ENCODE assay signal across 8 mouse cellular contexts in the genomic region with DNA sequence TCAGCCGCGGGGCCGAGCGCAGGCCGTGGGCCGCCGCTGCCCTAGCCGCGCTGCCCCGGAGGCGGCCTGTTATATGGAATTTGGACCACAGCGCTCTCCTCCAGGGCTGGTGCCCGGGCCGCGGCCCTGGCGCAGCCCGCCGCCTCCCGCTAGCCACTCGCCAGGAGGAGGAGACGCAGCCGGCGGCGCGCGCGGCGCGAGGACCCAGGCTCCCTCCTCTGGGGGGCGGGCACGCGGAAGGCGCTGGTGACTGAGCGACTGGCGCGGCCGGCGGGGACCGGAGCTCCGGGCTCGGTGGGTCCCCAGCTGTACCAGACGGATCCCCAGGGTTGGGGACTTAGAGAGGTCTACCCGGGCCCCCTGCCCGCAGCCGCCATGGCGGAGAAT. TPM values are rescaled to one million over a fixed set of nuclear protein-coding genes. Genes with fewer than 3 reads are reported as not detected.
DNase-seq lines count a peak whose midpoint lies in the region; ATAC-seq and TF ChIP-seq lines count a peak whose summit lies in the region.

No protein-coding gene starts in this region.

- no peaks in the 10 kb centered on the region for H3K27me3 ChIP-seq in ES-Bruce4 (ENCODE audit: control insufficient read depth, insufficient read depth, low read length, poor library complexity, severe bottlenecking)
- H3K27me3 ChIP-seq in forebrain, embryonic 10.5 days (ENCODE audit: poor library complexity, severe bottlenecking): no peaks in the 10 kb centered on the region

- peak; percentile 58 for DNase-seq in forebrain, embryonic 10.5 days (ENCODE audit: extremely low spot score, low spot score)
- peak; percentile 86 for DNase-seq in heart, postnatal 4 days
- DNase-seq in layer of hippocampus, postnatal 25 days (ENCODE audit: extremely low spot score in 1 of 2, low spot score in 1 of 2): peak; percentile 66 to 77
- peak; percentile 80 to 85 for DNase-seq in spleen, adult 18-20 months

- H3K27ac ChIP-seq in ES-Bruce4 (ENCODE audit: insufficient read depth, low read length) (peak overlapping the region; percentile 48), macrophage (peak overlapping the region; percentile 99)
- peak overlapping the region; percentile 99 for H3K27ac ChIP-seq in bone marrow macrophage, adult 2 months (ENCODE audit: insufficient read depth, low read depth, low read length)
- peak overlapping the region; percentile 99 for H3K27ac ChIP-seq in forebrain, embryonic 10.5 days

- peaks cover 2% of the 10 kb centered on the region for H3K4me1 ChIP-seq in ES-Bruce4 (ENCODE audit: control insufficient read depth, insufficient read depth, low read length)
- H3K4me1 ChIP-seq in bone marrow macrophage, adult 2 months (ENCODE audit: control insufficient read depth, insufficient read depth, low read length): peaks cover 16% of the 10 kb centered on the region
- H3K4me1 ChIP-seq in forebrain, embryonic 10.5 days: peaks cover 64% of the 10 kb centered on the region

- no peak for ATAC-seq in megakaryocyte-erythroid progenitor cell, adult 5-6 weeks (replicated peaks; ENCODE audit: low FRiP score, low TSS enrichment, poor library complexity, severe bottlenecking)

- under 1% methylated on average over 46 of the region's 46 CpGs for WGBS in forebrain, embryonic 10.5 days
- under 1% methylated on average over 34 of the region's 46 CpGs for WGBS in macrophage (ENCODE audit: missing documents)

- peaks cover 46% of the 10 kb centered on the region for H3K79me2 ChIP-seq in macrophage (ENCODE audit: inconsistent target)

- TF ChIP-seq CTCF in ES-Bruce4 (IDR thresholded peaks at IDR 0.05; ENCODE audit: low read depth, low read length): no peak
- no peak for TF ChIP-seq CTCF in bone marrow macrophage, adult 2 months (IDR thresholded peaks at IDR 0.05; ENCODE audit: low read depth, low read length)

- H3K9ac ChIP-seq in ES-Bruce4 (ENCODE audit: low read depth, poor library complexity, severe bottlenecking): peak overlapping the region; percentile 94

- no peak for TF ChIP-seq EP300 in ES-Bruce4 (IDR thresholded peaks at IDR 0.05; ENCODE audit: insufficient read depth, low read depth, low read length)

- H3K36me3 ChIP-seq in ES-Bruce4 (ENCODE audit: control insufficient read depth, insufficient read depth, low read length, poor library complexity, severe bottlenecking) (no peaks in the 10 kb centered on the region), macrophage (ENCODE audit: inconsistent target) (no peaks in the 10 kb centered on the region)
- peaks cover 29% of the 10 kb centered on the region for H3K36me3 ChIP-seq in forebrain, embryonic 10.5 days (replicated peaks)

- no peak for TF ChIP-seq POLR2A in ES-Bruce4 (IDR thresholded peaks at IDR 0.05; ENCODE audit: insufficient read depth, low read length)
- no peak for TF ChIP-seq POLR2A in bone marrow macrophage, adult 2 months (IDR thresholded peaks at IDR 0.05; ENCODE audit: borderline replicate concordance, low read depth, low read length)

- H3K4me3 ChIP-seq in ES-Bruce4 (ENCODE audit: low read depth, low read length) (peak overlapping the region; percentile 87), macrophage (ENCODE audit: inconsistent target) (peak overlapping the region; percentile 92)
- peak overlapping the region; percentile 67 for H3K4me3 ChIP-seq in bone marrow macrophage, adult 2 months (ENCODE audit: insufficient read depth, low read length)
- peak overlapping the region; percentile 96 for H3K4me3 ChIP-seq in forebrain, embryonic 10.5 days

- no peaks in the 10 kb centered on the region for H3K9me3 ChIP-seq in ES-Bruce4 (replicated peaks; ENCODE audit: control insufficient read depth, insufficient read depth, low read length, poor library complexity, severe bottlenecking)
- no peaks in the 10 kb centered on the region for H3K9me3 ChIP-seq in forebrain, embryonic 10.5 days

RNA-seq across cellular contexts. Expression of a gene that starts 0.6 kb away (rescaled TPM):
- polyA plus RNA-seq in ES-Bruce4 (2011; ENCODE audit: insufficient read depth, insufficient read length, low read depth, missing spikeins) (14.2 and 16.3 TPM in 2 replicates), macrophage (2018) (33.5 to 58.8 TPM (median 46.5 TPM) in 3 replicates)
- 66.3 and 69.0 TPM in 2 replicates for polyA plus RNA-seq in bone marrow macrophage, adult 2 months (2012; ENCODE audit: insufficient read depth, insufficient read length, missing spikeins)
- 16.6 and 19.3 TPM in 2 replicates for polyA plus RNA-seq in forebrain, embryonic 10.5 days (2016; fragmentation: Nextera tagmentation; extraction: Ambion mirVana)
- total RNA-seq in heart, postnatal 4 days (2021): 10 to 100 TPM; 50.1 to 53.8 TPM
- total RNA-seq in layer of hippocampus, postnatal 25 days (2021): 100 to 1,000 TPM; 105 to 109 TPM
- 10 to 100 TPM; 15.9 to 99.6 (median 53.2) TPM for total RNA-seq in macrophage (2018; cell fraction: chromatin; rRNA removed)
- 100 to 1,000 TPM in 1 of 26 experiments, 10 to 100 TPM in 25; 25.7 to 101 (median 73.3) TPM for total RNA-seq in macrophage (2018; cell fraction: cytosol; rRNA removed)
- 100 to 1,000 TPM in 4 of 26 experiments, 10 to 100 TPM in 22; 24.4 to 126 (median 65.5) TPM for total RNA-seq in macrophage (2018; cell fraction: nucleus; rRNA removed)
- total RNA-seq in megakaryocyte-erythroid progenitor cell, adult 5-6 weeks (2014; fragmentation: Nextera tagmentation): 20.8 and 22.3 TPM in 2 replicates
- 9.9 and 18.2 TPM in 2 replicates for total RNA-seq in megakaryocyte-erythroid progenitor cell, adult 5-6 weeks (2017)

Comparison
In these comparisons a context has a peak if more than half of its experiments do, and no peak if none do; other contexts are left out.
1. H3K27ac ChIP-seq: peak in every context shown above with its lines; median percentile 99 in bone marrow macrophage, adult 2 months; 99 in forebrain, embryonic 10.5 days; 99 in macrophage; 48 in ES-Bruce4.